ENCODE assay signal across 1 mouse cellular context in the genomic region with DNA sequence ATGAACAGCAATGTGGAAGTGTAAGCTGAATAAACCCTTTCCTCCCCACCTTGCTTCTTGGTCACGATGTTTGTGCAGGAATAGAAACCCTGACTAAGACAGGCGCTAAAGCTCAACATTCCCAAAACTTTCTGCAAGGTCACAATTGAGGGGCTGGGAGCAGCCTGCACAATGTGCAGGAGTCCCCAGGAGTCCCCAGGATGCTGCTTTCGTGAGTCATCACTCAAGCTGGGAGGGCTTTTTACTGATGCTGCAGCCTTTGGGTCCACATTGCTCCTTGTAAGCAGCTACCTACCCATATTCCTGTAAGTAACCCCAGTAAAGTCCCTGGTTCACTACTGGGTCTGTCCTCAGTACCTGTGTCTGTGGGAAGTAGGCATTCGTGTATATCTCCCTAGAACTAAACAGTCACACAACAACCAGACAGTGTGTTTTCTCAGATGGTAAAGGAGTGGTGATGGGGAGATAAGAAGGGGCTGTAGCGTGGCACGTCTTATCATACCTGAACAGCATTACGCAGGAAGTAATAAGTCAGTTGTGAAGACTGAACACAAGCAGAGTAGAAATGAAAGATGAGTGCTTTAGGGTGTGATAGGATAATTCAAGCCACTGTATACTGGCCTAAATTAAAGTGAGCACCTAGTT.
TF ChIP-seq lines count a peak whose summit lies in the region.

No protein-coding gene starts in this region.

TF ChIP-seq in MEL, 35 proteins besides CTCF, POLR2A, EP300 and RAD21 (continued from another document):
- no peak for TF ChIP-seq GABPA (IDR thresholded peaks at IDR 0.05; ENCODE audit: low read depth, low read length)
